ENCODE assay signal across 9 mouse cellular contexts in genomic region chr2:70337208-70337611, GRCm38 (mm10).
A peak's percentile ranks its signal among the peaks of the same experiment; 100 is the strongest.
DNase-seq lines count a peak whose midpoint lies in the region; ATAC-seq and TF ChIP-seq lines count a peak whose summit lies in the region.
"Had no signal": no experiment of that assay in that cellular context is flagged by ENCODE, and none has a peak within 500 bp of the region (broad histone marks: within the 10 kb centered on the region; RNA-seq: fewer than 3 reads in every experiment).

No protein-coding gene starts in this region.

- no peaks in the 10 kb centered on the region for H3K36me3 ChIP-seq in heart, adult 2 months (ENCODE audit: control insufficient read depth, insufficient read depth, low read length)
- H3K36me3 ChIP-seq in lung, postnatal 0 days (ENCODE audit: insufficient read depth, low read length): no peaks in the 10 kb centered on the region

- no peak overlapping the region for H3K27ac ChIP-seq in heart, adult 2 months
- H3K27ac ChIP-seq in lung, postnatal 0 days (ENCODE audit: low read length): peak overlapping the region; percentile 57
- H3K27ac ChIP-seq: macrophage had no signal

- no peak for TF ChIP-seq POLR2A in heart, adult 2 months (IDR thresholded peaks at IDR 0.05; ENCODE audit: insufficient read depth, low read depth, low read length)

- no peak for TF ChIP-seq CTCF in heart, adult 2 months (IDR thresholded peaks at IDR 0.05)
- TF ChIP-seq CTCF in lung, postnatal 0 days (IDR thresholded peaks at IDR 0.05): peak; percentile 35

- no peaks in the 10 kb centered on the region for H3K9me3 ChIP-seq in lung, postnatal 0 days (ENCODE audit: low read length)

- no peaks in the 10 kb centered on the region for H3K79me2 ChIP-seq in heart, adult 2 months (replicated peaks; ENCODE audit: control insufficient read depth, insufficient read depth, low read length)

- peak; percentile 87 for ATAC-seq in lung, postnatal 0 days
- no peak for ATAC-seq in megakaryocyte-erythroid progenitor cell, adult 5-6 weeks (replicated peaks; ENCODE audit: low FRiP score, low TSS enrichment, poor library complexity, severe bottlenecking)

- no peak overlapping the region for H3K9ac ChIP-seq in heart, adult 2 months (ENCODE audit: low read depth, low read length)
- H3K9ac ChIP-seq in lung, postnatal 0 days (replicated peaks; ENCODE audit: low read depth): no peak overlapping the region; the same call in 1 of the 2 replicates

- DNase-seq in urinary bladder, postnatal 36 days (ENCODE audit: low spot score in 2 of 2): peak; percentile 3 to 26
- DNase-seq in urinary bladder, postnatal 10 days (ENCODE audit: low spot score): no peak
- peak; percentile 35 to 42 for DNase-seq in heart, adult 2 months
- peak; percentile 13 to 28 for DNase-seq in kidney, adult 8-10 months
- peak; percentile 85 for DNase-seq in lung, postnatal 0 days (ENCODE audit: low spot score)
- no peak for DNase-seq in thymus, postnatal 14 days
- DNase-seq in layer of hippocampus, postnatal 14 days (ENCODE audit: low spot score in 2 of 2): no peak

- peaks cover 5% of the 10 kb centered on the region for H3K4me1 ChIP-seq in heart, adult 2 months (ENCODE audit: control insufficient read depth, insufficient read depth, low read length)
- H3K4me1 ChIP-seq in lung, postnatal 0 days (ENCODE audit: insufficient read depth, low read depth, low read length): peaks cover 9% of the 10 kb centered on the region; the same call in 1 of the 2 replicates

- H3K4me2 ChIP-seq in lung, postnatal 0 days (replicated peaks; ENCODE audit: low read depth, low read length): peak overlapping the region; percentile 41

- intact Hi-C loops in heart, adult 2 months (cut with DNase I): no loop called here

- H3K4me3 ChIP-seq in heart, adult 2 months: no peak overlapping the region
- no peak overlapping the region for H3K4me3 ChIP-seq in lung, postnatal 0 days (ENCODE audit: low read depth, low read length)

- no peak for TF ChIP-seq EP300 in heart, adult 2 months (IDR thresholded peaks at IDR 0.05; ENCODE audit: insufficient read depth, low read depth, low read length)
- peak; percentile 77 for TF ChIP-seq EP300 in lung, postnatal 0 days (IDR thresholded peaks at IDR 0.05)

- 6% methylated on average over 7 of the region's 7 CpGs for WGBS in heart, adult 2 months
- WGBS in lung, postnatal 0 days: 5% methylated on average over 7 of the region's 7 CpGs

- H3K27me3 ChIP-seq in heart, adult 2 months (ENCODE audit: control insufficient read depth, insufficient read depth, low read length): no peaks in the 10 kb centered on the region
- no peaks in the 10 kb centered on the region for H3K27me3 ChIP-seq in lung, postnatal 0 days (replicated peaks; ENCODE audit: insufficient read depth, low read length)

Comparison
In these comparisons a context has a peak if more than half of its experiments do, and no peak if none do; other contexts are left out.
1. DNase-seq: peak in urinary bladder, postnatal 36 days (2 of 2), heart, adult 2 months (2 of 2), kidney, adult 8-10 months (2 of 2) and lung, postnatal 0 days (single experiment); none in urinary bladder, postnatal 10 days (single experiment), thymus, postnatal 14 days (single experiment) and layer of hippocampus, postnatal 14 days (0 of 2).